Mouse (Mus musculus): ENCODE measurements around the gene Zcchc18. TPM values are rescaled to one million over a fixed set of nuclear protein-coding genes. Genes with fewer than 3 reads are reported as not detected.
"Not testable (repeated sequence)": the region's sequence is repeated elsewhere in the genome, so short reads cannot be mapped to it uniquely, and the experiment has no call there.

The Zcchc18 gene
- 473 and 553 TPM in 2 replicates for polyA plus RNA-seq (2015; fragmentation: Nextera tagmentation; extraction: Ambion mirVana)

- Histone ChIP-seq H3K4me2 (ENCODE audit: low read length) (peak within 1 kb of the TSS; percentile 61), H3K9me3 (replicated peaks; ENCODE audit: control insufficient read depth, low read length, poor library complexity, severe bottlenecking) (no peaks in the 10 kb centered on the region), H3K4me1 (ENCODE audit: control insufficient read depth, insufficient read depth, low read length) (peaks cover 18% of the 10 kb centered on the region), H3K27ac (ENCODE audit: low read length) (peak within 1 kb of the TSS; percentile 93), H3K27me3 (ENCODE audit: control insufficient read depth, insufficient read depth, low read depth, low read length) (no peaks in the 10 kb centered on the region), H3K4me3 (ENCODE audit: low read depth, low read length) (peak within 1 kb of the TSS; percentile 53), H3K36me3 (ENCODE audit: control insufficient read depth, insufficient read depth, low read length) (no peaks in the 10 kb centered on the region), H3K9ac (ENCODE audit: low read depth, low read length) (peak within 1 kb of the TSS; percentile 70)
- peak; percentile 98 for ATAC-seq
- WGBS = 21% methylated on average over 26 of the region's 26 CpGs
Measured at GRCm38 (mm10) chrX:136992978-136993547, at the start of gene Zcchc18. Zcchc18 (plus strand) TSS chrX:136993155.

GRCm38 (mm10) chrX:136957583-136958279 is 35.2 kb upstream of the Zcchc18 start:
- WGBS = 29% methylated on average over 13 of the region's 13 CpGs
- Histone ChIP-seq H3K9ac (ENCODE audit: low read depth, low read length) (peak overlapping the region; percentile 53; the same call in 1 of the 2 replicates), H3K4me3 (ENCODE audit: low read depth, low read length) (peak overlapping the region; percentile 42), H3K4me2 (ENCODE audit: low read length) (peak overlapping the region; percentile 48)
- not testable (repeated sequence) for H3K4me1 ChIP-seq (ENCODE audit: control insufficient read depth, insufficient read depth, low read length); H3K36me3 ChIP-seq (ENCODE audit: control insufficient read depth, insufficient read depth, low read length); H3K9me3 ChIP-seq (replicated peaks; ENCODE audit: control insufficient read depth, low read length, poor library complexity, severe bottlenecking); H3K27me3 ChIP-seq (ENCODE audit: control insufficient read depth, insufficient read depth, low read depth, low read length); H3K27ac ChIP-seq (ENCODE audit: low read length)
- peak; percentile 100 for ATAC-seq

- not testable (repeated sequence) for H3K9ac ChIP-seq (ENCODE audit: low read depth, low read length); H3K27me3 ChIP-seq (ENCODE audit: control insufficient read depth, insufficient read depth, low read depth, low read length); H3K4me1 ChIP-seq (ENCODE audit: control insufficient read depth, insufficient read depth, low read length); H3K27ac ChIP-seq (ENCODE audit: low read length); H3K36me3 ChIP-seq (ENCODE audit: control insufficient read depth, insufficient read depth, low read length); H3K9me3 ChIP-seq (replicated peaks; ENCODE audit: control insufficient read depth, low read length, poor library complexity, severe bottlenecking)
- peak; percentile 52 for ATAC-seq
- Histone ChIP-seq H3K4me3 (ENCODE audit: low read depth, low read length) (peak overlapping the region; percentile 25), H3K4me2 (ENCODE audit: low read length) (peak overlapping the region; percentile 48)
- WGBS = 52% methylated on average over 5 of the region's 5 CpGs
Measured at GRCm38 (mm10) chrX:136958300-136958699, 34.7 kb upstream of the Zcchc18 start.

GRCm38 (mm10) chrX:136959688-136960087 is 33.3 kb upstream of the Zcchc18 start:
- H3K36me3 ChIP-seq (ENCODE audit: control insufficient read depth, insufficient read depth, low read length) = no peaks in the 10 kb centered on the region
- no peaks in the 10 kb centered on the region for H3K27me3 ChIP-seq (ENCODE audit: control insufficient read depth, insufficient read depth, low read depth, low read length)
- H3K9ac ChIP-seq (ENCODE audit: low read depth, low read length) = no peak overlapping the region
- ATAC-seq = no peak
- no peak overlapping the region for H3K4me2 ChIP-seq (ENCODE audit: low read length)
- H3K27ac ChIP-seq (ENCODE audit: low read length) = no peak overlapping the region
- no peaks in the 10 kb centered on the region for H3K9me3 ChIP-seq (replicated peaks; ENCODE audit: control insufficient read depth, low read length, poor library complexity, severe bottlenecking)
- H3K4me1 ChIP-seq (ENCODE audit: control insufficient read depth, insufficient read depth, low read length) = no peaks in the 10 kb centered on the region
- 17% methylated on average over 2 of the region's 2 CpGs for whole genome bisulfite sequencing
- no peak overlapping the region for H3K4me3 ChIP-seq (ENCODE audit: low read depth, low read length)

- H3K36me3 ChIP-seq (ENCODE audit: control insufficient read depth, insufficient read depth, low read length); H3K27me3 ChIP-seq (ENCODE audit: control insufficient read depth, insufficient read depth, low read depth, low read length); ATAC-seq; H3K9me3 ChIP-seq (replicated peaks; ENCODE audit: control insufficient read depth, low read length, poor library complexity, severe bottlenecking); H3K27ac ChIP-seq (ENCODE audit: low read length); H3K4me1 ChIP-seq (ENCODE audit: control insufficient read depth, insufficient read depth, low read length): not testable (repeated sequence)
- Histone ChIP-seq H3K4me3 (ENCODE audit: low read depth, low read length) (peak within 1 kb of the TSS; percentile 46), H3K9ac (ENCODE audit: low read depth, low read length) (peak within 1 kb of the TSS; percentile 62), H3K4me2 (ENCODE audit: low read length) (peak within 1 kb of the TSS; percentile 65)
- 83% methylated on average over 6 of the region's 6 CpGs for WGBS
Measured at GRCm38 (mm10) chrX:136975397-136975796, 17.6 kb upstream of the Zcchc18 start, which contains the start of gene Tmsb15b2. Tmsb15b2 (minus strand) TSS chrX:136975497.

GRCm38 (mm10) chrX:136976424-136977084 is 16.4 kb upstream of the Zcchc18 start, which contains the start of the genes Tmsb15l and Tmsb15b1:
Tmsb15l (minus strand) TSS chrX:136976869.
Tmsb15b1 (minus strand) TSS chrX:136976874.
- 24% methylated on average over 14 of the region's 15 CpGs for WGBS
- no peaks in the 10 kb centered on the region for H3K9me3 ChIP-seq (replicated peaks; ENCODE audit: control insufficient read depth, low read length, poor library complexity, severe bottlenecking)
- peak within 1 kb of the TSS; percentile 65 for H3K4me2 ChIP-seq (ENCODE audit: low read length)
- H3K27ac ChIP-seq (ENCODE audit: low read length) = peak within 1 kb of the TSS; percentile 22; the same call in 1 of the 2 replicates
- ATAC-seq = peak; percentile 100
- H3K4me3 ChIP-seq (ENCODE audit: low read depth, low read length) = peak within 1 kb of the TSS; percentile 46
- H3K9ac ChIP-seq (ENCODE audit: low read depth, low read length) = peak within 1 kb of the TSS; percentile 62
- no peaks in the 10 kb centered on the region for H3K4me1 ChIP-seq (ENCODE audit: control insufficient read depth, insufficient read depth, low read length)
- H3K27me3 ChIP-seq (ENCODE audit: control insufficient read depth, insufficient read depth, low read depth, low read length) = no peaks in the 10 kb centered on the region
- no peaks in the 10 kb centered on the region for H3K36me3 ChIP-seq (ENCODE audit: control insufficient read depth, insufficient read depth, low read length)

- Histone ChIP-seq H3K9me3 (replicated peaks; ENCODE audit: control insufficient read depth, low read length, poor library complexity, severe bottlenecking) (no peaks in the 10 kb centered on the region), H3K27me3 (ENCODE audit: control insufficient read depth, insufficient read depth, low read depth, low read length) (no peaks in the 10 kb centered on the region), H3K4me1 (ENCODE audit: control insufficient read depth, insufficient read depth, low read length) (no peaks in the 10 kb centered on the region), H3K4me3 (ENCODE audit: low read depth, low read length) (no peak overlapping the region), H3K36me3 (ENCODE audit: control insufficient read depth, insufficient read depth, low read length) (no peaks in the 10 kb centered on the region), H3K4me2 (ENCODE audit: low read length) (no peak overlapping the region), H3K9ac (ENCODE audit: low read depth, low read length) (no peak overlapping the region), H3K27ac (ENCODE audit: low read length) (no peak overlapping the region)
- no peak for ATAC-seq
Measured at GRCm38 (mm10) chrX:136978616-136979015, 14.3 kb upstream of the Zcchc18 start.

GRCm38 (mm10) chrX:136986039-136986438 is 6.9 kb upstream of the Zcchc18 start:
- Histone ChIP-seq H3K4me3 (ENCODE audit: low read depth, low read length) (no peak overlapping the region), H3K9ac (ENCODE audit: low read depth, low read length) (no peak overlapping the region), H3K27ac (ENCODE audit: low read length) (no peak overlapping the region), H3K9me3 (replicated peaks; ENCODE audit: control insufficient read depth, low read length, poor library complexity, severe bottlenecking) (no peaks in the 10 kb centered on the region), H3K36me3 (ENCODE audit: control insufficient read depth, insufficient read depth, low read length) (no peaks in the 10 kb centered on the region), H3K27me3 (ENCODE audit: control insufficient read depth, insufficient read depth, low read depth, low read length) (no peaks in the 10 kb centered on the region), H3K4me2 (ENCODE audit: low read length) (no peak overlapping the region), H3K4me1 (ENCODE audit: control insufficient read depth, insufficient read depth, low read length) (peaks cover 3% of the 10 kb centered on the region)
- ATAC-seq = no peak

GRCm38 (mm10) chrX:136991274-136991673 is 1.7 kb upstream of the Zcchc18 start:
- H3K9me3 ChIP-seq (replicated peaks; ENCODE audit: control insufficient read depth, low read length, poor library complexity, severe bottlenecking) = no peaks in the 10 kb centered on the region
- WGBS = 42% methylated on average over 2 of the region's 2 CpGs
- peak overlapping the region; percentile 47 for H3K4me2 ChIP-seq (ENCODE audit: low read length)
- H3K27ac ChIP-seq (ENCODE audit: low read length) = no peak overlapping the region
- H3K27me3 ChIP-seq (ENCODE audit: control insufficient read depth, insufficient read depth, low read depth, low read length) = no peaks in the 10 kb centered on the region
- ATAC-seq = no peak
- H3K4me3 ChIP-seq (ENCODE audit: low read depth, low read length) = peak overlapping the region; percentile 53; the same call in 1 of the 2 replicates
- H3K4me1 ChIP-seq (ENCODE audit: control insufficient read depth, insufficient read depth, low read length) = peaks cover 18% of the 10 kb centered on the region
- 0 out of 2 replicates have a peak overlapping the region, but pooled peaks have one; percentile 54 for H3K9ac ChIP-seq (ENCODE audit: low read depth, low read length)
- H3K36me3 ChIP-seq (ENCODE audit: control insufficient read depth, insufficient read depth, low read length) = no peaks in the 10 kb centered on the region

Measured in midbrain, embryonic 16.5 days (tissue).